In the genomic region with DNA sequence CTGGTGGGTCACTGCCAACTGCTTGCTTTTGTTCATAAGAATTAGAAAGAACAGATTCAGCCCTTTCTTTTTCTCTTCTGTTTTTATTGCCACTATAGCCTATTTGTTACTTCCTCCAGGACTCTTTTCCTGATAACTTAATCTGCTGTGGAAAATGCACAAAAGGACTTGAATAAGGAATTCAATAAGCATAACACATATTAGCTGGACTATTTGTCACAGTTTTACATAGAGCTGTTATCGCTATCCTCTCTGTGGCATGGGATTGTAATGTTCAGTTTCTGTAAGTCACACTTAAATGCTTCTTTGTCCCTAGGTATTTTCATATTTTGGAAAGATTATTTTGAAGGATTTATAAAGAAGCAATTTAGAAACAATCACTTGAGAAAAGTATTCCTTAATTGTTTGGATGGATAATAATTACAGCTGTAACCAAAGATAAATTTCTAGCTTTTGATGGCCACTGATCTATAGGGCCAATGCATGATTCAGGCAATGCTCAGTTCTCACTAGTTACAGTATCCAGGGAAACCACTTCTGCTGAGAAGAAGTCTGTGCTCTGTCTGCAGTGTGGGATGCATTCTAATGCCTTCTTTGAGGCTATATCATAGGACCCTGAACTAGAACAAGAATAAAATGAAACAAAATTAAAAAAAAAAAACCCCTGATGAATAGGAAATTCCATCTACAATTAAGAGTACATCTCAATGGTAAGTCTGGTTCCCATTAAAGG, we compare ENCODE assay signal across 27 mouse cellular contexts.
A peak's percentile ranks its signal among the peaks of the same experiment; 100 is the strongest.
DNase-seq lines count a peak whose midpoint lies in the region; ATAC-seq and TF ChIP-seq lines count a peak whose summit lies in the region.
"Had no signal": no experiment of that assay in that cellular context is flagged by ENCODE, and none has a peak within 500 bp of the region (broad histone marks: within the 10 kb centered on the region; RNA-seq: fewer than 3 reads in every experiment).

No protein-coding gene starts in this region.

- no peak for TF ChIP-seq CTCF in brain, embryonic 14.5 days (IDR thresholded peaks at IDR 0.05; ENCODE audit: borderline replicate concordance, extremely low read depth, insufficient read depth, insufficient read length)
- no peak for TF ChIP-seq CTCF in midbrain, postnatal 0 days (IDR thresholded peaks at IDR 0.05)

- TF ChIP-seq POLR2A in brain, embryonic 14.5 days (IDR thresholded peaks at IDR 0.05; ENCODE audit: borderline replicate concordance, extremely low read depth, insufficient read depth, insufficient read length, poor library complexity, severe bottlenecking) = no peak

- no peaks in the 10 kb centered on the region for H3K9me3 ChIP-seq in hindbrain, embryonic 11.5 days (ENCODE audit: control insufficient read depth, low read length)
- H3K9me3 ChIP-seq in hindbrain, embryonic 10.5 days = no peaks in the 10 kb centered on the region
- no peaks in the 10 kb centered on the region for H3K9me3 ChIP-seq in hindbrain, embryonic 16.5 days (ENCODE audit: control insufficient read depth, low read length)
- H3K9me3 ChIP-seq in midbrain, postnatal 0 days (ENCODE audit: low read length) = no peaks in the 10 kb centered on the region
- H3K9me3 ChIP-seq: forebrain, embryonic 13.5 days; G1E; heart, embryonic 12.5 days; hindbrain, embryonic 15.5 days; limb, embryonic 13.5 days; liver, embryonic 12.5 days; stomach, embryonic 15.5 days had no signal

- peak; percentile 43; the same call in 1 of the 2 replicates for ATAC-seq in hindbrain, embryonic 11.5 days (ENCODE audit: low FRiP score)
- ATAC-seq in hindbrain, embryonic 16.5 days = peak; percentile 79; the same call in 1 of the 2 replicates
- ATAC-seq in midbrain, postnatal 0 days (ENCODE audit: low FRiP score) = no peak
- ATAC-seq: forebrain, embryonic 13.5 days; liver, embryonic 12.5 days; Patski had no signal

- H3K4me2 ChIP-seq in hindbrain, embryonic 11.5 days (replicated peaks; ENCODE audit: low read depth, low read length) = no peak overlapping the region
- H3K4me2 ChIP-seq in hindbrain, embryonic 16.5 days (ENCODE audit: low read length) = no peak overlapping the region
- no peak overlapping the region for H3K4me2 ChIP-seq in midbrain, postnatal 0 days (ENCODE audit: low read depth, low read length, poor library complexity, severe bottlenecking)
- H3K4me2 ChIP-seq: forebrain, embryonic 13.5 days; heart, embryonic 12.5 days; hindbrain, embryonic 15.5 days; limb, embryonic 13.5 days; liver, embryonic 12.5 days; stomach, embryonic 15.5 days had no signal

- no peak overlapping the region for H3K4me3 ChIP-seq in hindbrain, embryonic 11.5 days (ENCODE audit: low read depth, low read length)
- H3K4me3 ChIP-seq in hindbrain, embryonic 10.5 days = no peak overlapping the region
- H3K4me3 ChIP-seq in hindbrain, embryonic 16.5 days (ENCODE audit: low read length) = no peak overlapping the region
- no peak overlapping the region for H3K4me3 ChIP-seq in midbrain, postnatal 0 days (ENCODE audit: low read depth, low read length)
- H3K4me3 ChIP-seq: forebrain, embryonic 13.5 days; heart, embryonic 12.5 days; hindbrain, embryonic 15.5 days; limb, embryonic 13.5 days; liver, embryonic 12.5 days; stomach, embryonic 15.5 days had no signal

- no peaks in the 10 kb centered on the region for H3K36me3 ChIP-seq in hindbrain, embryonic 11.5 days (ENCODE audit: control insufficient read depth, insufficient read depth, low read length)
- H3K36me3 ChIP-seq in hindbrain, embryonic 10.5 days = no peaks in the 10 kb centered on the region
- H3K36me3 ChIP-seq in hindbrain, embryonic 16.5 days (ENCODE audit: control insufficient read depth, insufficient read depth, low read length) = no peaks in the 10 kb centered on the region
- no peaks in the 10 kb centered on the region for H3K36me3 ChIP-seq in midbrain, postnatal 0 days (ENCODE audit: insufficient read depth, low read length)
- H3K36me3 ChIP-seq: G1E; heart, embryonic 12.5 days; hindbrain, embryonic 15.5 days; limb, embryonic 13.5 days; liver, embryonic 12.5 days; stomach, embryonic 15.5 days had no signal

- H3K27me3 ChIP-seq in hindbrain, embryonic 11.5 days (ENCODE audit: control insufficient read depth, insufficient read depth, low read length) = no peaks in the 10 kb centered on the region
- no peaks in the 10 kb centered on the region for H3K27me3 ChIP-seq in hindbrain, embryonic 10.5 days (ENCODE audit: insufficient read depth, poor library complexity, severe bottlenecking)
- H3K27me3 ChIP-seq in hindbrain, embryonic 16.5 days (replicated peaks; ENCODE audit: control insufficient read depth, insufficient read depth, low read length) = no peaks in the 10 kb centered on the region
- H3K27me3 ChIP-seq in midbrain, postnatal 0 days (ENCODE audit: insufficient read depth, low read length) = no peaks in the 10 kb centered on the region
- H3K27me3 ChIP-seq: CH12.LX; forebrain, embryonic 13.5 days; heart, embryonic 12.5 days; hindbrain, embryonic 15.5 days; limb, embryonic 13.5 days; liver, embryonic 12.5 days; Patski; stomach, embryonic 15.5 days had no signal

- H3K27ac ChIP-seq in hindbrain, embryonic 11.5 days (ENCODE audit: low read depth, low read length) = no peak overlapping the region
- no peak overlapping the region for H3K27ac ChIP-seq in hindbrain, embryonic 10.5 days
- no peak overlapping the region for H3K27ac ChIP-seq in hindbrain, embryonic 16.5 days (ENCODE audit: low read depth, low read length)
- no peak overlapping the region for H3K27ac ChIP-seq in midbrain, postnatal 0 days (ENCODE audit: low read depth, low read length)
- H3K27ac ChIP-seq: forebrain, embryonic 13.5 days; hindbrain, embryonic 15.5 days; limb, embryonic 13.5 days; liver, embryonic 12.5 days; stomach, embryonic 15.5 days had no signal

- no peak overlapping the region for H3K9ac ChIP-seq in hindbrain, embryonic 11.5 days (ENCODE audit: low read depth, low read length)
- H3K9ac ChIP-seq in hindbrain, embryonic 16.5 days (ENCODE audit: low read depth, low read length) = no peak overlapping the region
- H3K9ac ChIP-seq in midbrain, postnatal 0 days (replicated peaks; ENCODE audit: low read length, poor library complexity, severe bottlenecking) = no peak overlapping the region
- H3K9ac ChIP-seq: forebrain, embryonic 13.5 days; heart, embryonic 12.5 days; hindbrain, embryonic 15.5 days; limb, embryonic 13.5 days; liver, embryonic 12.5 days; stomach, embryonic 15.5 days had no signal

- DNase-seq in hindbrain, embryonic 11.5 days (ENCODE audit: low spot score) = no peak
- DNase-seq in hindbrain, embryonic 10.5 days (ENCODE audit: low spot score) = no peak
- DNase-seq in brain, embryonic 14.5 days (ENCODE audit: low read depth) = peak; percentile 62
- DNase-seq in midbrain, postnatal 0 days (ENCODE audit: low spot score) = peak; percentile 21
- no peak for DNase-seq in kidney, postnatal 25 days
- DNase-seq in layer of hippocampus, adult 8-10 months (ENCODE audit: low spot score in 2 of 2) = no peak
- DNase-seq: B cell, adult 2 months; cerebellum, adult 2 months; gastrocnemius, postnatal 14 days; heart, adult 18-20 months; heart, postnatal 10 days; kidney, adult 9 months; kidney, postnatal 36 days; lung, adult 18-20 months; lung, postnatal 10 days; right cerebral cortex, adult 18-20 months; thymus, postnatal 25 days had no signal

- WGBS in hindbrain, embryonic 11.5 days = 64% methylated on average over 1 of the region's 1 CpGs
- WGBS in hindbrain, embryonic 10.5 days = 81% methylated on average over 1 of the region's 1 CpGs
- 40% methylated on average over 1 of the region's 1 CpGs for WGBS in hindbrain, embryonic 16.5 days
- 35% methylated on average over 1 of the region's 1 CpGs for WGBS in midbrain, postnatal 0 days

- no peaks in the 10 kb centered on the region for H3K4me1 ChIP-seq in hindbrain, embryonic 11.5 days (replicated peaks; ENCODE audit: control insufficient read depth, insufficient read depth, low read length)
- H3K4me1 ChIP-seq in hindbrain, embryonic 10.5 days (replicated peaks) = no peaks in the 10 kb centered on the region
- no peaks in the 10 kb centered on the region for H3K4me1 ChIP-seq in hindbrain, embryonic 16.5 days (ENCODE audit: control insufficient read depth, insufficient read depth, low read depth, low read length)
- no peaks in the 10 kb centered on the region for H3K4me1 ChIP-seq in midbrain, postnatal 0 days (ENCODE audit: insufficient read depth, low read length)
- H3K4me1 ChIP-seq: forebrain, embryonic 13.5 days; heart, embryonic 12.5 days; hindbrain, embryonic 15.5 days; limb, embryonic 13.5 days; liver, embryonic 12.5 days; stomach, embryonic 15.5 days had no signal

Comparison
In these comparisons a context has a peak if more than half of its experiments do, and no peak if none do; other contexts are left out.
1. DNase-seq: peak in brain, embryonic 14.5 days (single experiment) and midbrain, postnatal 0 days (single experiment); none in hindbrain, embryonic 11.5 days (single experiment), hindbrain, embryonic 10.5 days (single experiment), kidney, postnatal 25 days (0 of 2) and layer of hippocampus, adult 8-10 months (0 of 2).